Mouse (Mus musculus) v-Abl transformed pro-B cells (cell line): ENCODE data around the gene Rabgap1l.
"Not testable (repeated sequence)": the region's sequence is repeated elsewhere in the genome, so short reads cannot be mapped to it uniquely, and the experiment has no call there.

ENCODE experiments used
- in situ Hi-C, 2 experiments: fragments of 400-800 bp; cut with MboI; formaldehyde crosslinking; loops; one replicate each; pipeline ENCODE4 v1.15.1; 2025; ENCODE audit not compliant: unreplicated experiment in 2 of 2

Rabgap1l gene

GRCm38 (mm10) chr1:160606425-160606824, 186.6 kb downstream of the Rabgap1l start:
- in situ Hi-C loops = no loop called here

- in situ Hi-C loops = not testable (repeated sequence)
Observed at GRCm38 (mm10) chr1:160603312-160603711, 189.7 kb downstream of the Rabgap1l start.

DNA sequence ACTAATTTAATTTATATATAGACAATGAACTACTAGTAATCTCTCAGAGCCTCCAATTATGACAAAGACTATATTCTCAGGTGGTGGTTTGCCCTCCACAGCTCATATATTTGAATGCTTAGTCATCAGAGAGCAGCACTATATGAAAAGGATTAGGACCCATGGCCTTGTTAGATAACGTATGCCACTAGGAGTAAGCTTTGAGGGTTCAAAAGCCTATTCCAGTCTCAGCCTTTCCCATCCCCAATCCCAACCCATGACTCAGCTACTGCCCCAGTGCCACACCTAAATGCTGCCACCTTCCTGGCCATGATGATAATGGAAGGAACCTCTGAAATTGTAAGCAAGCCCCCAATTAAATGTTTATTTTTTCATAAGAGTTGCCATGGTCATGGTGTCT, 195.6 kb downstream of the Rabgap1l start:
- in situ Hi-C loops = no loop called here

DNA sequence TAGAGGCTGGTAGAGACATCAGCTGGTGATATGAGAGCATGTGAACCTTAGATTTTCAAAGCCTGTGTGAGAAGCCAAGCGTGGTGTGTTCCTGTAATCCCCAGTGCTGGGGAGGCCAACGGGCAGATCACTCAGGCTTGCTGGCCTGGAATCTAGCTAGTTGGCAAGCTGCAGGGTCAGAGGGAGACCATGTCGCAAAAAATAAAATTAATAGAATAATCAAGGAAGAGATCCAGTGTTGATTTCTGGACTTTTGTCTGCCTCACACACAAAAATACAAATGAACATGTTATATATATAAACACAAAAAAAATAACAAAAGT, 196.1 kb downstream of the Rabgap1l start:
- in situ Hi-C loops = no loop called here

GRCm38 (mm10) chr1:160596252-160596947, 196.6 kb downstream of the Rabgap1l start:
- in situ Hi-C loops = no loop called here

DNA sequence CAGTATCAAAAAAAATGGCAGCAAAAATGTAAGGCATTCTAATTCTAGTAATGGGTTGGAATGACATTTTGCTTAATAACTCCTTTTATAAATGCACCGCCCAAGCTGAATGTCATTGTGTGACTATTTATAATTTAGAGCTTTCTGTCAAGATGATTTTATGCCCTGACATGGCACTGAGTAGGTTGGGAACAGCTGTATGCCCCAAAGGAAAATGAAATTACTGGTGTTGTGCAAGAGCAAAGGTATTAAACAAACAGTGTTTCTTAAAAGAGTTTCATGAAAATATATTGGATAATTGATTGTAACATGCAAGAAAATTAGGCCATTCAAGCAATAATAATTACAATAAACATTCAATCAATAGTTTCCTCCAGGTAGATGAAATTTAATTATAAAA, 198.4 kb downstream of the Rabgap1l start:
- in situ Hi-C loops = no loop called here

DNA sequence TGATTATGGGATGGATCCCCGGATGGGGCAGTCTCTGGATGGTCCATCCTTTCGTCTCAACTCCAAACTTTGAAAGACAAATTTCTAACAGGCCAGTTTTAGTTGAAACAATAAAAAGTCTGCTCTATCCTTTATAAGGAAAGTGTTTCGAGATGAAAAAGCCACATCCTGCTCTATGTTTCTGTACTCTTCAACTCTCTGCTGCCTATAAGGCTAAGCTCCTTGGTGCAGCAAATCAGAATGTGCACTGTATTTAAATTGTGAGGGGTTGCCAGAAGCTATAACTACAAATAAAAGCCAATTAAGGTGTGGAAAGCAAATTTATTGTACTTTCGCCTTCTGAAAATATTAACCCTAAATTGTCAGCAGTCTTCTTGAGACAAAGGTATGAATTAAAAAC, 198.9 kb downstream of the Rabgap1l start:
- in situ Hi-C loops = no loop called here

GRCm38 (mm10) chr1:160588911-160589590, 204.0 kb downstream of the Rabgap1l start:
- in situ Hi-C loops = no loop called here

GRCm38 (mm10) chr1:160579309-160580233, 213.4 kb downstream of the Rabgap1l start:
- in situ Hi-C loops = no loop called here

DNA sequence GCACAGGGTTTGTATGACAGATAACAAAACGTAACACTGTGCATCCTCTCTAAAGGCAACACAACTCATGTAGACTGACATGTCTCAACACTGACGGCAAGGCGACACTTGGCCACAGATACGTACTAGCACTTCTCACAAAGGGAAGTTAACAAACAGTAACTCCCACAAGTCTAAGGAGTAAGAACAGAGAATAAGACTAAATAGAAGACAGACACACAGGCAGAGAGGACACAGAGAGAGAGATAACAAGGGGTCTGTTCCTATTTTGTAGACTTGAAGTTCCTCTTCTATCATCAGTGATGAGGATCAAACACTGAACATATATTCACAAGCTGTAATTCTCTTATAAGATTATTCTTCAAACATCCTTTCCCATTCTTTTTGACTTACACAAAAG, 216.9 kb downstream of the Rabgap1l start:
- in situ Hi-C loops = no loop called here

- in situ Hi-C loops = loop anchor here (25.0 kb wide), 3 partner anchors 288 to 613 kb away; partner anchors contain the start of gene Mrps14 (in 1 of the 2)
Observed at GRCm38 (mm10) chr1:160574039-160574438, 219.0 kb downstream of the Rabgap1l start.

DNA sequence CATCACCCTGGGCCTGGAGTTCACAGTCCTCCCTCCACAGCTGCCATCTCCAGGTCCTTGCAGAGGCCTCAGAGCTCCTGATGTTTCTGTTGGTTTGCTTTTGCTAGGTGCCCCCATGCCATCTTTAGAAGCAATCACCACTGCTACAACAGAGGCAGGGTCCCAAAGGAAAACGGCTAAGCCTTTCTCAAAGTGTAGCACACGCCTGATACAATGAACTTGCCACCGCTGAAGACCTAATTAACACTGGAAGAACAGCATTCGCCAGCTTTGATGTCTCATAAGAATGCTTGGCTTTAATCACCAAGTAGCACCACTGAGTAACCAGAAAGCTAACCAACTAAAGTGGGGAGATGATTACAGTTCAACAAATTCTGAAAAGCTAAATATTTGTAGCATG, 226.6 kb downstream of the Rabgap1l start:
- in situ Hi-C loops = loop anchor here (10.0 to 25.0 kb wide), 5 partner anchors 162 to 621 kb away; partner anchors contain the start of gene Mrps14 (in 1 of the 2)

DNA sequence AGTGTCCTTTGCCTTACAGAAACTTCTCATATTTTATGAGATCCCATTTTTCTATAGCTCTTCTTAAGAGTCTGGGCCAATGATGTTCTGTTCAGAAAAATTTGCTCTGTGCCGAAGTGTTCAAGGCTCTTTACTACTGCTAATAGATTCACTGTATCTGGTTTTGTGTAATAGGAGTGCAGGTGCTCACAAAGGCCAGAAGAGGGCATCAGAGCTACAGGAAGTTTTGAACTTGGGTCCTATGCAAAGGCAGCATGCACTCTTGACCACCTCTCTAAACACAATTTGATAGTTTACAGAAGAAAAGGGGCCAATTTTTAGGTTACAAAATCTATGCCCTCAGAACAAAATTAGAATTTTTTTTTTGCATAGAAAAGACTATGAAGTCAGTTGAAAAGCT, 231.6 kb downstream of the Rabgap1l start:
- in situ Hi-C loops = loop anchor here (5.0 to 25.0 kb wide), 7 partner anchors 157 to 1176 kb away; partner anchors contain the start of gene Mrps14 (in 1 of the 2)

GRCm38 (mm10) chr1:160550636-160551035, 242.4 kb downstream of the Rabgap1l start:
- in situ Hi-C loops = loop anchor here (25.0 kb wide), 3 partner anchors 312 to 637 kb away; partner anchors contain the start of gene Mrps14 (in 1 of the 2)

- in situ Hi-C loops = no loop called here
Observed at GRCm38 (mm10) chr1:160547934-160548876, 244.8 kb downstream of the Rabgap1l start.

GRCm38 (mm10) chr1:160535649-160536048, 257.4 kb downstream of the Rabgap1l start:
- in situ Hi-C loops = no loop called here

- in situ Hi-C loops = no loop called here
Observed at GRCm38 (mm10) chr1:160534571-160535335, 258.3 kb downstream of the Rabgap1l start.

DNA sequence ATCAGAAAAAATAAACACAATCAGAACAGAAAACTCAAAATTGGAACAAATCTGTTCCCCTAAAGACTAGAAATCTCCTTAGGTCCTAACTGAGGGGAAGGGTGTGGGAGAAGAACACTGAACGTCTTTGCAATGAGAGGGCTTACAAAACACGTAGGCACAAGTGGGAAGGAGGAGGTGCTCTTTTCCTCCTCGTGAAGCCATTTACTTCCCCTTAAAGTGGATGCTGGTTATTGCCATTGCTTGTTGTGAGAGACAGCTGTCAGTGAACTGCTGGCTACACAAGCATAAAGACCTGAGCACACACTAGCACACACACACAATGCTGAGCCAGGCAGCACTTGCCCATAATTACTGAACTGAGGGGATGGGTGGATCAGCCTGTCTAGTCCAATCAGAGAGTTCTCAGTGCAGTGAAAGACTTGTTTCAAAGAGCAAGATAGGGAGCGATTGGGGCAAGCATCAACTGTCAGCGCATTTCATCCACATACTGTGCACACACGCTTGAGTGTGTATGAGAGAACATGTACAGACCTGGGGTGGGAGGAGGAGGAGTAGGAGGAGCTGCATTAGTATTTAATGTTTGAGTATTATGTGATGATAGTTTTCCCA, 259.7 kb downstream of the Rabgap1l start:
- in situ Hi-C loops = no loop called here

DNA sequence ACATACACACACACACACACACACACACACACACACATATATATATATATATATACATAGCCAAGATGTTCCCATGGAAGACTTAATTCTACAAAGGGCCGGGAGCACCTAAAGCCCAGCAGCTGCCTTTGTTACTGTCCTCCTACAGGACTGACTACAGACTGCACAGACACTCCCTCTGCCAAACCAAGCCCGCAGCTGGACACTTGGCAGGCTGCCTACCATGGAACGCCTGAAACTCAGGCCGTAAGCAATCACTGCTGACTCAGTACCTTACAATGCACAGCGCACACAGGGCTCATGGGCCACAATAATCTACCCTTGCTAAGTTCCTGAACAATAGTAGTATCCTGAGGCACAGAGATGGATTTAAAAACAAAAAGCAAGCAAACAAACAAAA, 261.6 kb downstream of the Rabgap1l start:
- in situ Hi-C loops = no loop called here
